Mouse (Mus musculus) ES-Bruce4 (cell line): ENCODE data around the gene Sec22c.

ENCODE experiments used
- CTCF ChIP-seq: IDR thresholded peaks from one replicate; pipeline ENCODE4 v1.8.1; 2011; ENCODE audit warnings: low read depth, low read length
- EP300 ChIP-seq: IDR thresholded peaks from 2 replicates; pipeline ENCODE4 v1.6.1; 2011; ENCODE audit warnings: low read depth, low read length; ENCODE audit not compliant: insufficient read depth
- POLR2A ChIP-seq: IDR thresholded peaks from one replicate; pipeline ENCODE4 v1.8.1; 2011; ENCODE audit warnings: low read length; ENCODE audit not compliant: insufficient read depth

GRCm38 (mm10) chr9:121675011-121675410 is 30.3 kb downstream of the Sec22c start:
- TF ChIP-seq POLR2A (no peak), CTCF (no peak), EP300 (no peak)
